Mouse (Mus musculus) E14TG2a.4 (cell line): ENCODE measurements at regions not wholly inside any gene's neighbourhood (a gene's known extent, or its start where the extent isn't known, plus 50 kb on each side); places are given as distances from the start of the nearest gene placed in this dataset.

ENCODE experiments used
- CTCF ChIP-seq: conservative IDR thresholded peaks from 2 replicates; pipeline ENCODE4 v1.5.1; 2014; ENCODE audit warnings: low read length
- POU5F1 ChIP-seq: IDR thresholded peaks from 2 replicates; pipeline ENCODE4 v1.6.1; 2014; ENCODE audit warnings: low read length, borderline replicate concordance

DNA sequence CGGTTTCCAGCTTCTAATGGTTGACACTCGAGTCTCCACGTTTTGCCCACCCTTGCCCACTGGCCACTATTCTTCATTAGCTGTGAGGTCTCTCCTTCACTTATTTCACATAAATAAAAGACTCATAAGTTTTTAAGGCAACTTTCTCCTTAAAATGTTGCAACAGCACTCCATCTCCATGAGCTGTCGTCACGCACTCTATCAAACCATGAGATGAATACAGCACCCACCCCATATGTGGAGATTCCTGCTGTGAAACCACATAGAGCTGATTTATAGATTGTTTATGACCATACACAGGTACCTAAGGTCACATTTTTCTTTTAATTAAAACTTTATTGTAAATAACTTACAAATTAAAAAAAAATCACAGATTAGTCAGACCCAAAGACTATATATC lies 117.5 kb upstream of the Qrfpr start:
- TF ChIP-seq CTCF (no peak), POU5F1 (no peak)
